Mouse (Mus musculus) hindbrain, embryonic 10.5 days (tissue): ENCODE data around the gene Ifi207. TPM values are rescaled to one million over a fixed set of nuclear protein-coding genes. Genes with fewer than 3 reads are reported as not detected.

Experiments used
- polyA plus RNA-seq: library from polyadenylated mRNA; unstranded; fragments of >200 nt; fragmentation: Nextera tagmentation; extraction: Ambion mirVana; gene quantifications from 2 replicates; pipeline ENCODE4 v1.2.1, GENCODE M21; 2016

The Ifi207 gene
- polyA plus RNA-seq, 1 experiment from 2014 or later: 0.43 TPM

Other genes starting within 250 kb of the Ifi207 start
- gene Ifi214, start 205.8 kb downstream of the Ifi207 start, polyA plus RNA-seq: not detected in 2 replicates
- not detected in 2 replicates for gene Ifi213, start 142.5 kb downstream of the Ifi207 start, polyA plus RNA-seq
- gene Ifi209, start 110.8 kb downstream of the Ifi207 start, polyA plus RNA-seq: not detected in 2 replicates
- gene Ifi208, start 68.1 kb downstream of the Ifi207 start, polyA plus RNA-seq: not detected in 2 replicates
- 0.50 and 0.94 TPM in 2 replicates for gene Ifi204, start 25.2 kb upstream of the Ifi207 start, polyA plus RNA-seq
- 0.24 TPM in 1 of 2 replicates, not detected in the other for gene Ifi211, start 171.3 kb upstream of the Ifi207 start, polyA plus RNA-seq
- 0.26 TPM in 1 of 2 replicates, not detected in the other for gene Mndal, start 200.7 kb upstream of the Ifi207 start, polyA plus RNA-seq
- not detected in 2 replicates for gene Ifi203, start 200.9 kb upstream of the Ifi207 start, polyA plus RNA-seq
- gene Ifi202b, start 241.0 kb upstream of the Ifi207 start, polyA plus RNA-seq: not detected in 2 replicates